Mouse (Mus musculus) lung, postnatal 10 days (tissue): ENCODE results near the gene Akp3.

Experiments
- DNase-seq: peaks from one replicate; pipeline ENCODE4 v3.0.0; 2021

Akp3 gene

DNA sequence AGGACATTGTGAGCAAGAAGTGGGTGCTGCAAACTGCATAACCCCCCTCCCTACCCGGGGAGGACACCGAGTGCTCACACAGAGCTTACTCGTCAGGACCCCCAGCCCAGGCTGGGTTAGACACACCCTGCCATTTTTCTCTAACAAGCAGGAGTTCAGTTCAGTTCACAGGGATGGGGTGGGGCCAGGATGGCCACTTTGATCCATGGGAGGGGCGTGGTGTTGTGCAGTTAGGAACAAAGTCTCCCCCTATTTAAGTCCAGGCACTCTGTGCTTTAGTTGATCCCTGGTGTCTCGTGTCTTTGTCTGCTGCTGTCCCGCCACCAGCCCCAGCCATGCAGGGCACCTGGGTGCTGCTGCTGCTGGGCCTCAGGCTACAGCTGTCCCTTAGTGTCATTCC, at the start of gene Akp3:
TSS of gene Akp3 (plus strand) at position 301 of the 400 bp plus-strand sequence.
- no peak for DNase-seq

DNA sequence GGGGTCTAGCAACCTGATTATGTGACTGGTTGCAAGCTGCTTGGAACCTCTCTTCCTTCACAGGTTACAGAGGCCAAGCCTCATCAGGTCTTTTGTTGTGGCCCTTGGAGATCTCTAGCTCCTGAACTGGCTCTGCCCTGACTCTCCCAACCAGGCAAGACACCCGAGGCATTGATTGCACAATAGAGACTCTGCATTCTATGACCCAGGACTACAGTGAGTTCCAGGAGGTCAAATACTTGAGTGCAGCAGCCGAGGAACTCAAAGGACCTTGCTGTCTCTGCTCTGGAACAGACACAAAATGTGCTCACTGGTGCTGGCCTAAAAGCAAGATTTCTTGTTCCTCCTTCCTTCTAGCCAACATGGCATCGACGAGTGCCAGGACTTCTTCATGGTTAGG, 38.6 kb upstream of the Akp3 start:
- DNase-seq, result no peak

DNA sequence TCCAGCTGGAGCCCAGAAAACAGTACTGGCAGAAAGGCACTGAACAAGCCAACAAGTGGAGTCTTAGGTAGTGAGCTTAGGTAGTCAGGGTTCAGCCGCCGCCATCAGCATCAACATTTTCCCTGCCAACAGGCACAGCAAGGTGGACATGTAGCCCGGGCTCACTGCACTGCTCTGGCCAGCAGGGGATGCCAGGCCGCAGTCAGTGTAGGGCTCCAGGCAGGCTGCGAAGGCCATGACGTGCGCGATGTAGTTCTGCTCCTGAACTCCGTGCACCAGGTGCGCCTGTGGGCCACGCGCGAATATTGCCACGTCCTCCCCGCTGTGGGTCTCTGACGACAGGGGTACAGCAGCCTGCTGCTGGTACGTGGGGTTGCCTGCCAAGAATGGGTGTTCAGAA, 37.8 kb upstream of the Akp3 start:
- DNase-seq, result no peak

DNA sequence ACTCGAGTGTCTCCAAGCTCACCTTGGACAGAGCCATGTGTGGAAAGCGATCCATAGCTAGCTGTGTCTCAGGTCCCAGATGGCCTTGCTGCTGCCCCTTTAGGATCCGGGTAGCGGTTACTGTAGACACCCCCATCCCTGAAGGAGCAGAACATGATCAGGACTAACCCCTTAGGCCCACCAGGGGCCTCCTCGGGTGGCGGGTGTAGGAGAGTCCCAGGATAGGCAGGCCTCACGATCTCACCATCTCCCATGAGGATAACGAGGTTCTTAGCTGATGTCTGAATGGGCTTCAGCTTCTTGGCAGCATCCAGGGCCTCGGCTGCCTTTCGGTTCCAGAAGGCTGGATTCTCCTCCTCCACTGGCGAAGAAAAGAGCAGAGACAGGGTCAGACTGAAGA, 35.5 kb upstream of the Akp3 start:
- no peak for DNase-seq

DNA sequence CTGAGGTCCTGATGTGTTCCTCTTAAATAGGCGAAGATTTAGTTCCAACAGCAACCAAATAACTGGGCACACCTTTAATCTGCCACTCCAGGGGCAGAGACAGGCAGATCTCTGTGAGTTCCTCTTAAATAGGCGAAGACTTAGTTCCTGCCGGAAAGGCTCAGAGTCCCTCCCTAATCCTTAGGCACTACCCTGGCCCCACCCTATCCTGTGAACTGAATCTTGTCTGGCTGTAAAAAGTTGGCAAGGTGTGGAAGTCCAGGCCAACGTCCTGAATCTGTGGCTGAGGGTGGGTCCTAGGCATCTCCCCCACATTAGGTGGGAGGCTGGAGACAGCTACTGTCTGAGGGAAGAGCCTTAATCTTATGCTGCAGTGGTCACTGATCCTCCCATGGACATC, 34.9 kb upstream of the Akp3 start, which contains the start of gene Alppl2:
TSS of gene Alppl2 (minus strand) at position 101 of the 400 bp plus-strand sequence.
- DNase-seq, result no peak

DNA sequence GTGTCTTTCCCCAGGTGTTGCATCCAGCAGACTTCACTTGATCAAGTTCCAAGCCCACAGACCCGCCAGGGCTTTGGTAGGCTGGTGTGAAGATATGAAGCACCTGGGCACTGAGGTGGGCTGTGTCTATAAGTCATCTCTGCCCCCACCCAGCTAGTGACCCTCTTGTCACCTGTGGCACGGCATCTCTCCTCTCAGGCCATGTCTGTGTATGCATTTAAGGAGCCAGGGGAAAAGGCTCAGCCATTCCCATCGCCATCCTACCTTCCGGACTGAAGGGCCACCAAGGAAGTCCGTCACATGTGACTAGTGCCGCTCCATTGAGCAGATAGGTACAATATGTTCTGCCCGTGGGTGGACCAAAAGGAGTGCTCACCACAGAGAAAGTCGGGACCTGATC, 29.1 kb upstream of the Akp3 start:
- no peak for DNase-seq

DNA sequence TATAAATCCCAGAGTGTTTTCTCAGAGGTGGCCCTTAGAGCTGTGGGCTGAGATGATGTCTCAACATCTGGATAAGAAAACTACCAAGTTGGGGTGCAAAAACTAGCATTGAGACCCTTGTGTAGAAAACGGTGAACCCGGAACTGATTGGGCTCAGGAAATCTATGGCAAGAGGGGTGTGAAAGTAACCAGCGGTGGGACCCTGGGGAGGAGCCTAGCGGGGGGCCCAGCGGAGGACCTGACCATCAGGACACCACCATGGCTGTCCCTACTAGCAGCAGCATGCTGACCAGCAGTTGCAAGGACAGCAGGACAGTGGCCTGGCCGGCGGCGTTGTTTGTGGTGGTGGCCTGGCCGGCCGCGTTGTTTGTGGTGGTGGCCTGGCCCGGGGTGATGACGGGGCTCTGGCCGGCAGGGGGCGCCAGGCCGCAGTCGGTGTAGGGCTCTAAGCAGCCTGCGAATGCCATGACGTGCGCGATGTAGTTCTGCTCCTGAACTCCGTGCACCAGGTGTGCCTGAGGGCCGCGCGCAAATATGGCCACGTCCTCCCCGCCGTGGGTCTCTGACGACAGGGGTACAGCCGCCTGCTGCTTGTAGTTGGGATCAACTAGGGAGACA, 26.3 kb upstream of the Akp3 start:
- peak; percentile 67 for DNase-seq

DNA sequence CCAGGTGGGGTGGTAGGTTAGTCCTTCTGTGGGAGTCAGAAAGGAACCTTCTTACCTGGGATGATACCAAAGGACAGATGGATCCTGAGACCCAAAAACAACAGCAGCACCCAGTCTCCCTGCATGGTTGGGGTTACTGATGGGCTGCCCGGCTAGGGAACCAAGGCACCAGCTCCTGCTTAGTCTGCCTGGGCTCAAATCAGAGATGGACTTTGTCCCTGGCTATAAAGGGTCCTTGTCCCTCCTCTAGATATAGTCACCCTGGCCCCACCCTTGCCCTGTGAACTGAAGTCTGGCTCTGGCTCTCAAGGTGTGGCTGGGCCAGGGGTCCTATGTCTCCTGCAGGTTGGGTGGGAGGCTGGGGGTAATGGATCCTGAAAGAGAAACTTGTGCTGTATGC, 23.4 kb upstream of the Akp3 start, which contains the start of gene Alpi:
TSS of gene Alpi (minus strand) at position 196 of the 400 bp plus-strand sequence.
- DNase-seq, result no peak

DNA sequence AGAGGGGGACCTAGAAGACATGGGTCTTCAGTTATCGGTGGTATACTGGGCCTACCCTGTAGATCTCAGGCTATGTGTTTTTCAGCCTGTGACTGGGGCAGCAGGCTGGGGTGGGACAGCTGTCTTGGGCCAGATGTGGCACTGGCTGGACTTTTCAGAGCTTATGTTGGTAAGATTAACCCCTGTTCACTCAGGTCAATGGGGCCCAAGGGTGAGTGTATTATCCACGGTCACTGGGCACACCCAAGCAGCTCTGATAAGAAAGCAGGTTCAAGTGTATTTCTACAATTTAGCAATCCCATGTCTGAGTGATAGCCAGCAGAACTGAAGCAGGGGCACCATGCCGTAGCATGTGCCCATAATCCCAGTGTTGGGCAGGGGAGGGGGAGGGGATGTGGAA, 22.7 kb upstream of the Akp3 start:
- no peak for DNase-seq

DNA sequence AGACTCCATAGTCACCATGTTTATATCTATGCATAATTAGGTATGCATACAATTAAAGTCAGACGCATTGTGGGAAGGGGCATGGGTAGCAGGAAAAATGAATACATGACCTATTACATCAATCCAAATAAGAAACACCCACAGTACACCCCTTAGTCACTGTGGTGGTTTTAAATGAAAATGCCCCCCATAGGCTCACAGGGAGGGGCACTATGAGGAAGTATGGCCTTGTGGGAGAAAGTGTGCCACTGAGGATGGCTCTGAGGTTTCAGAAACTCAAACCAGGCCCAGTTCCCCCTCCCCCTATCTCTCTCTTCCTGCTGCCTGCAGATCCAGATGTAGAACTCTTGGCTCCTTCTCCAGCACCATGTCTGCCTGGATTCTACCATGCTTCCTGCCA, 20.8 kb upstream of the Akp3 start:
- no peak for DNase-seq

DNA sequence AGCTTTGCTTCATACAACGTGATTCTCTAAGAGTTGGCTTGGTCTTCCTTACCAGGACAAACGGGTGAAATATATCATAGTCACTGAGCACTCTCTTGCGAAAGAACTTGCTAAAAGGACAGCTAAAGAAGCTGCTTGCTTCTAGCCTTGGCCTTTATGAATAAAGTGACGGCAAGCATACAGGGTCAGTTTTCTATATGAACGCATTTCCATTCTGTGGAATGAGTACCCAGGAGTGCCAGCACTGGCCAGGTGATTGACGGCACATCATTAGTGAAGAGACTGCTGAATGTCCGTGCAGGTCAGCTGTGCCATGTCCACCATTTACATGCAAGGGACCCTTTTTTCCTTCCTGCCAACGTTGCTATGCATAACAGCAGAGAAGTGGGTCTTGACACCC, 18.2 kb upstream of the Akp3 start:
- no peak for DNase-seq

DNA sequence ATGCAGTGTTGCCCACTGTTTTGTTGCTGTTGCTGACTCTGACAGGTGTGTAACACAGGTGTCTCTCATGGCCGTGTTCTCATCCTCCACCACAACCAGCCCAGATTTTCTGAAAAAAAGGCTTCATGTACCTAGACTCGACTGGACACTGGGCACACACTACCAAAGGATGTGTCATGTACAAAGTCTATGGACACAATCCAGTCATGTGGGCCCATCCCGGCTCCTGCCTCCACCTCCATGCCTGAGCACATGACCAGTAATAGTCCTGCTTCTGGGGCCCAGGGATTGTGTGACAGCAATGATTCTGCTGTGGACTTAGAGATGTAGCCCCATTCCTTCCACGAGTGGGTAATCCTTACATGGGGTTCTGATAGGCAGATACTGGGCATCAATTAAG, 16.2 kb upstream of the Akp3 start:
- no peak for DNase-seq

DNA sequence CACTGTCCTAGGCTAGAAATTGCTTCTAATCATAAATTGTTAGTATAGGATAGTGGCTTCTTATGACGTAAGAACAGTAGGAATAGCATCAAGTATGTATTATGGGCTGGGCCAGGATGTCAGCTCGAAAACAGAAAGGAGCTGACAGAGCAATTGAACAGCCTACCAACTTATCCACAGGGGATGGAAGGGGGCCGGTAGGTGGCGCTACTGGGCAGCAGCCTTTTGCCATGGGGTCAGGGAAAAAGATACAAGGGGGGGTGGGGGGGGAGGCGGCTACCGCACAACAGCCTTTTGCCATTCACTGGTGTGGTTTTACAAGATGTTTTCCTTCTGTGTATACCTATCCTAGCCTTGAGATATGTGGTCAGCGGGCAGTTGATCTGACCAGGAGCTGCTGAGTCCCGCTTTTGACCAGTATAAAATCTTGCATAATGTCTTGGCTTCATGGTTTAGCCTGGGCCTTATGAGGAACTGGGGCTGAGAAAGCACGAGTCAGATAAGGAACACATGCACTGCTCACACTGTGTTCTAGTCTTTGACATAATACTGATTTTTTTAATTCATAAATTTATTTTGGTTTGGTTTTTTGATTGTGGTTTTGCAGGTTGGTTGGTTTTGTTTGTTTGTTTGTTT, 12.9 kb upstream of the Akp3 start:
- peak; percentile 41 for DNase-seq

DNA sequence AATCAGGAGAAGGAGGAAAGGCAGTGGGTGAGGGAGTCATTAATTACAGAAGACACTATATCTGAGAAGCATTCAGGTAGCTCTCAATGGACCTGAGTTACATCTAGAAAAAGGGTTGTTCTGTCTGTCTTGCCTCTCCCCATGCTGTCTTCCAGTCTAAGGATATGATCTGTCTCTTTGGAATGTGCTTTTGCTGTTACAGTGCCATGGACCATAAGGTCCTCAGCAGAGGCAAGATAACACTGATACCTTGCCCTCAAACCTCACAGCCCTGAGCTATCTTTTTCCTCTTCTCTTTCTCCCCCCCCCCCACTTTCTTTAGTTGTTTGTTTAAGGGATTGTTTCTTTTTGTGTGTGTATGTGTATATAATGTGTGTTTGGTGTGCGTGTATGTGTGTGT, 10.0 kb upstream of the Akp3 start:
- no peak for DNase-seq

DNA sequence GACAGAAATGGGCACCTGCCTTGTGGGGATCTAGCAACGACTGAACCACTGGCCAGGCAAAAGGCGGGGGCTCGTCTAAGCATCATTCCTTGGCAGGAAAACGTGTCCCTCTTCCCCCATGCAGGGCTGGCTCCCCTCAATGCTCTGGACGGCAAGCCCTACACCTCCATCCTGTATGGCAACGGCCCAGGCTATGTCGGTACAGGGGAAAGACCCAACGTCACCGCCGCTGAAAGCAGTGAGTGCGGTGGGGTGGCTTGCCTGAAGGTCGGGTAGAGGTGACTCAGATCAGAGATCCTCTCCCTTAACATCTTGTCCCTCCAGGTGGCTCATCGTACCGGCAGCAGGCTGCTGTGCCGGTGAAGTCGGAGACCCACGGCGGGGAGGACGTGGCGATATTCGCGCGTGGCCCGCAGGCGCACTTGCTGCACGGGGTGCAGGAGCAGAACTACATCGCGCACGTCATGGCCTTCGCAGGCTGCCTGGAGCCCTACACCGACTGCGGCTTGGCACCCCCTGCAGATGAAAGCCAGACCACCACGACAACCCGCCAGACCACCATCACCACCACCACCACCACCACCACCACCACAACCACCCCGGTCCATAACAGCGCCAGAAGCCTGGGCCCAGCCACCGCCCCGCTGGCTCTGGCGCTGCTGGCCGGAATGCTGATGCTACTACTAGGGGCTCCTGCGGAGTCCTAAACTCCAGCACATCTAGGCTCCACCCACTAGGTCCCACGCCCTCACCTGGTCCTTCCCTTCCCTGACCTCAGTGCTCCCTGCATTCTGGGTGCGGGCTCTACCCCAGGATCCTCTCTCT, 2.6 kb downstream of the Akp3 start:
- peak; percentile 11 for DNase-seq

DNA sequence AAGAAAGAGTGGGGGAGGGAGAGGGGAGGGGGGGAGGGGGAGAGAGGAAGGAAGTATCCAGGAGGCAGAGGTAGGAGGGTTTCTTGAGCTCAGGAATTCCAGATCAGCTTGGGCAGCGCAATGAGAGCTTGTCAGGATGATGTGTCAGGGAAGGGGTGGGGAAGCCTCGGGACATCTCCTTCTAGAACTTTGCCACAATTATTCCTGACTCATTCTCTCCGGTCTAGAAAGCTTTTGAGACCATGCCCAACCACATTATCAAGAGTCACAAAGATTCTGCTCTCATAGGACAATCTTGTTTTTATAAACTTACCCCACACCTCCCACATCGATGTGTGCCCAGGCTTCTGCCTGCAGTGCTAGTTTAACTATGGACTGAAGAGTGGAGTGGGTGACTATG, 7.0 kb downstream of the Akp3 start:
- no peak for DNase-seq

DNA sequence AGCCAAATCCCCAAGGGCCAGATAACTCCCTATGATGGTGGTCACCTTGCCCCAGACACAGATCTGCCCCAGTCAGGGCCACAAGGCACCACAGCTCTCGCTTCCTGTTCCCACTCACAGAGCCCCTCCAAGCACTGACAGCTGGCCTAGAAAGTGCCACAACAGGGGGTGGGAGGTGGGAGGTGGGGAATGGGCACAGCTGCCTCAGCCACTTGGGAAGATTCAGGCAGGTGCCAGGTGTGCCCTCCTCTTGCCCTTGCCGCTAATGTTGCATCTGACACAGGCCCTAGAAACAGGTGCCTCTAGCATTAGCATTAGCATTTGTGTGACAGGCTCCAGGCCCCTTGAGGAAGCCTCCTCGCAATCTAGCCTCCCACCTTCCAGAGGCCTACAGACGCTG, 16.8 kb downstream of the Akp3 start:
- no peak for DNase-seq

DNA sequence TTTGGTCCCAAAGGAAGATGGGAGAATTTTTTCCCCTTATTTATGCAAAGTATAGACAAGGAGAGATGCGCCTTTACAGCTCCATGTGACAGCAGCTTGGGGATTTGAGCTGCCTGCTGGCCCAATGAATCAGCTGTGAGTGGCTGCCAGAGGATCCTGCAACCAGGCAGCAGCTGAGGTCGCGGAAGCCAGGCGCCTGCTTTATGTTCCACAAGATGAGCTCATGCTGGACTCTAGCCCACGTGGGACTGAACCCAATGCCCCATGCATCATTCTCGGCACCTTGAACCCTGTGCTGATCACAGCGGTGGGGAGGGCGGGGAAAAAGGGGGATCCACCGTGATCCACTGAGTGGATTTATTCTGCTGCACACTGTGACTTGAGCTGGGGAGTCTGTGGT, 17.7 kb downstream of the Akp3 start:
- peak; percentile 47 for DNase-seq

DNA sequence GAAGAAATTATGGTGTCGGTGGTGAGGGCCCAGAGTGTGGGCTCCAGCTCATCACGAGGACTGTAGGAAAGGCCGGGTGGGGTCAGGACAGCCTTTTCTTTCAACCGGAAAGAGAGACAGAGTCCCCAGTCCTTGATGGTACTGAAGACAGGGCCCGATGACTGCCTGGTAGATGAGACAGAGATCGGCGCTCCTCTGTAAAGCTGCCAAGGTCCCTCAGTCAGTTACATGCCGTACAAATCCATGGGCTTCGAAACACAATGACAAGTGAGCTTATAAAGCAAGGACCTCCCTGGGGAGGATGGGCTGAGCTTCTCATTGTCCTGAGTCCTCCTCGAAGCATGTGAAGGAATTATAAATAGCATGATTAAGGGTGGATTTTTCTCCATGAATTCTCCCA, 18.4 kb downstream of the Akp3 start:
- no peak for DNase-seq

DNA sequence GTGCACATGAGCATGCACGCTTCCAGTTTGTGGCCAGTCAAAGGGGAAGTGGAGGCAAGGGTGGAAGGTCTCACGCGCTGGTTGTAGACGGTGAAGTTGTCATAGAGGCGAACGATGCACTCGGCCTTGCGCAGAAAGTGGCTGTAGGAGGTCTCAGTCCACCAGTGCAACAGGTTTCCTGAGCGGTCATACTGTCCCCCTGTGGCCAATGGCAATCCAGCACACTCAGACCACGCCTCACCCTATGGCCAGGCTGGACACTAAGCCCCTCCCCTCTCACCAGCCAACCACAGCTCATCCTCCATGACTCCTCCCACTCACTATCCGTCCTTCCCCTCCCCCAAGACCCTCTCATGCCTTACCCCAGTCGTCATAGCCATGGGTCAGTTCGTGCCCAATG, 24.6 kb downstream of the Akp3 start:
- no peak for DNase-seq

DNA sequence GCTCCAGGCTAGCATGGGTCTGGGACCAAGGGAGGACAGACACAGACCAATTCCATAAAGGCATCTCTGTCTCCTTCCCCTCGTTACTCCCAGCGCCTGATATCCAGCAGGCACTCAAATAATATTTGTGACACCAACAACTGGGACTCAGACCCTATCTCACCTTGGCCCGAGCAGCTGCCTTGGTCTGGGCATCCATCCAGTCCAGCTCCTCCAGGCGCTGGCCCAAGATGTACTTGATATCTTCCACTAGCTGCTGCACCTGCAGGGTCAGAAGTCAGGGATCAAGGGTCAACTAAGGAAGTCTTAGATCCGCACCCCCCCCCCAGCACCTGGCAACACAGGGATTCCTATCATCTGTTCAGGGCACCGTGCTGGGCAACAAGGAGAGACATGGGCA, 26.5 kb downstream of the Akp3 start:
- DNase-seq, result no peak

DNA sequence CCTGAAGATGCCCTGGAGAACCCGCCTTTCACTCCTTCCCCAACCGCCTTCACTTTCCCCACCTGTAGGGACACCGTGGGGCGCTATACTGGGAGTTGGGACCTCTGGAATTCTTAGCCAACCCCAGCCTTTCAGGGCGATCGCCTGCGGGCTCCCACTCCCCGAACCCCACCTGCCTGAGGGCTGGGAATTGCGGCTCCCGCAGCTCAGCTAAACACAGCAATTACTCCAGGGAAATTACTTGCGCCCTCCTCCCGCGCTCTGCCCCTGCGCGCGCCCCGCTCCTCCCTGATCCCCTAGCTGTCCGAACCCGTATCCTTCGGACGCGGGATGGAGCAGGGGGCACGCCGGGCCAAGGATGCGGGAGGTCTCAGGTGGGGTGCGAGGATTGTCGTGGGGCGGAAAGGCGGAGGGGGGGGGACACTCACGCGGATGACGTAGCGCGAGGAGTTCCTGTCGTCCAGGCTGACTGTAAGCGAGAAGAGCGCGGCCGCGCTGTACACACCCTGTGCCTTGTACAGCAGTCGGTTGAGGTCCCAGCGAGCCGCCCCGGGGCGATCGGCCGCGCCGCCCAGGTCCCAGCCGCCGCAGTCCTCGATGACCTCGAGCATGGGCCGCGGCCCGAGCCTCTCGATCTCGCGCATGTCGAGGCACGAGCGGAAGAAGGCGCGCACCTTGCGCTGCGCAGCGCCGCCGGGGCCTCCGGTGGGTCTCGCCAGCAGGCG, 29.2 kb downstream of the Akp3 start:
- DNase-seq, result no peak

DNA sequence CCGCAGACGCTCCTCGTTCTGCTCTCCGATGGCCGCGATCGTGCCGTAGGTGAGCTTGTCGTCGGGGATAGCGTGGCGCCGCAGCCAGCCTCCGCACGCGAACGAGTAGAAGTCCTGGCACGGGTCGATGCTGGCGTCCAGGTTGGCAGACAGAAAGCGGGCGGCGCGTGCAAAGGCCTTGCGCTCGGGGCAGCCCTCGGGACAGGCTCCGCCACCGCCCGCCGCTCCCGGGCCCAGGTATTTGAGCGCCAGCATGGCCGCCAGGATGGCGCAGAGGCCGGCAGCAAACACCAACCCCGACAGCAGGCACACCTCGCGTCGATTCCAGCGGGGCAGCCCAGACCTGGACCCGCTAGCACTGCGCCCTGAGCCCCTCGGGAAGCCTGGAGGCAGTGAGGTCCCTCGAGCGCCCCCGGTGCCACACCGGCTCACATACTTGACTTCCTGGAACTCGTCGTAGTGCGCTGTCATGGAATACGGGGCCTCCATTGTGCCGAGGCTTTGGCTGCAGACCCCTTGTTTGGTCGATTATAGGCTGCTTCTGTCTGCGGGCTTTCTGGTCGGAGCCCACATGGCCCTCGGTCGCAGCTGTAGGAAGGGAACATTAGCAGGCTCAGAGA, 29.8 kb downstream of the Akp3 start:
- DNase-seq, result no peak
